Mouse (Mus musculus): ENCODE measurements around the gene B830017H08Rik.

Gene B830017H08Rik

GRCm38 (mm10) chr16:17809711-17810110 is 23.2 kb upstream of the B830017H08Rik start:
- in situ Hi-C loops (cut with MboI) = no loop called here

- in situ Hi-C loops (cut with MboI) = no loop called here
Observed at GRCm38 (mm10) chr16:17812120-17812519, 20.8 kb upstream of the B830017H08Rik start.

GRCm38 (mm10) chr16:17813173-17813572 is 19.7 kb upstream of the B830017H08Rik start:
- in situ Hi-C loops (cut with MboI) = no loop called here

- in situ Hi-C loops (cut with MboI) = no loop called here
Observed at GRCm38 (mm10) chr16:17815411-17816402, 17.2 kb upstream of the B830017H08Rik start.

GRCm38 (mm10) chr16:17816528-17816927 is 16.4 kb upstream of the B830017H08Rik start:
- in situ Hi-C loops (cut with MboI) = no loop called here

- in situ Hi-C loops (cut with MboI) = no loop called here
Observed at GRCm38 (mm10) chr16:17826500-17826899, 6.4 kb upstream of the B830017H08Rik start.

- in situ Hi-C loops (cut with MboI) = no loop called here
Observed at GRCm38 (mm10) chr16:17828229-17828628, 4.7 kb upstream of the B830017H08Rik start.

- in situ Hi-C loops (cut with MboI) = no loop called here
Observed at GRCm38 (mm10) chr16:17828867-17829266, 4.1 kb upstream of the B830017H08Rik start.

GRCm38 (mm10) chr16:17830385-17831178 is 2.3 kb upstream of the B830017H08Rik start:
- in situ Hi-C loops (cut with MboI) = no loop called here

GRCm38 (mm10) chr16:17831781-17832180 is 1.1 kb upstream of the B830017H08Rik start:
- in situ Hi-C loops (cut with MboI) = no loop called here

GRCm38 (mm10) chr16:17833321-17833680 is 380 bp downstream of the B830017H08Rik start:
- in situ Hi-C loops (cut with MboI) = no loop called here

GRCm38 (mm10) chr16:17833681-17834399 is 919 bp downstream of the B830017H08Rik start:
- in situ Hi-C loops (cut with MboI) = no loop called here

- in situ Hi-C loops (cut with MboI) = no loop called here
Observed at GRCm38 (mm10) chr16:17834543-17834942, 1.6 kb downstream of the B830017H08Rik start.

GRCm38 (mm10) chr16:17835481-17835880 is 2.6 kb downstream of the B830017H08Rik start:
- in situ Hi-C loops (cut with MboI) = no loop called here

GRCm38 (mm10) chr16:17838051-17838450 is 5.1 kb downstream of the B830017H08Rik start, which contains the start of gene Car15:
Car15 (minus strand) TSS chr16:17838364.
- in situ Hi-C loops (cut with MboI) = no loop called here

GRCm38 (mm10) chr16:17839976-17840375 is 7.1 kb downstream of the B830017H08Rik start:
- in situ Hi-C loops (cut with MboI) = no loop called here

- in situ Hi-C loops (cut with MboI) = no loop called here
Observed at GRCm38 (mm10) chr16:17842437-17842836, 9.5 kb downstream of the B830017H08Rik start.

- in situ Hi-C loops (cut with MboI) = no loop called here
Observed at GRCm38 (mm10) chr16:17843701-17844365, 10.9 kb downstream of the B830017H08Rik start.

- in situ Hi-C loops (cut with MboI) = no loop called here
Observed at GRCm38 (mm10) chr16:17848431-17848830, 15.5 kb downstream of the B830017H08Rik start.

- in situ Hi-C loops (cut with MboI) = no loop called here
Observed at GRCm38 (mm10) chr16:17848928-17849327, 16.0 kb downstream of the B830017H08Rik start.

- in situ Hi-C loops (cut with MboI) = no loop called here
Observed at GRCm38 (mm10) chr16:17849486-17849885, 16.6 kb downstream of the B830017H08Rik start.

Data from mature B cell (primary cell).